Mouse (Mus musculus): ENCODE measurements around the gene Ttc28. TPM values are rescaled to one million over a fixed set of nuclear protein-coding genes. Genes with fewer than 3 reads are reported as not detected.

Ttc28 gene
- total RNA-seq, 2 experiments from 2014 or later = 17.9 to 18.4 TPM

DNA sequence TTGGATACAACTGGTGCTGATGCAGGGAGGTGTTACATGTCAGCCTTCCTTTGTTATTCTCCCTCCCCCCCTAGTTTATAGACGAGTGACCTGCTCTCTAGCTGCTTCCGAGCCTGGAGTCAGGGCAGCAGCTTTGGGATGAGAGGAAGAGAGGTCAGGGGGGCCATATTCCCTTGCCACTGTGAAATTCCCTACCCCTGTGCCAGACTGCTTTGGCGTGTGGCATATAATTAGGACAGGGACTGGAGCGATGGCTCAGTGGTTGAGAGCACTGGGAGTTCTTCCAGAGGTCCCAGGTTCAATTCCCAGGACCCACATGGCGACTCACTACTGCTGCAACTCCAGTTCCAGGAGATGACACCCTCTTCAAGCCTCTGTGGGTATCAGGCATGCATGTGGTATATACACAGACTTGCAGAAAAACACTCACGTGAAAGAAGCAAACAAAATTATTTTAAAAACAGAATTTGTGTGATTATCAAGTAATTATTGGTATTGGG is 180.7 kb downstream of the Ttc28 start:
- no peak for DNase-seq

GRCm38 (mm10) chr5:111063155-111063554 is 183.6 kb downstream of the Ttc28 start:
- intact Hi-C loops (cut with DNase I; ENCODE audit: low total_unique reads) = no loop called here
- no peak for DNase-seq

More for the DNA sequence above, 180.7 kb downstream of the Ttc28 start:
- intact Hi-C loops (cut with DNase I; ENCODE audit: low total_unique reads) = no loop called here

DNA sequence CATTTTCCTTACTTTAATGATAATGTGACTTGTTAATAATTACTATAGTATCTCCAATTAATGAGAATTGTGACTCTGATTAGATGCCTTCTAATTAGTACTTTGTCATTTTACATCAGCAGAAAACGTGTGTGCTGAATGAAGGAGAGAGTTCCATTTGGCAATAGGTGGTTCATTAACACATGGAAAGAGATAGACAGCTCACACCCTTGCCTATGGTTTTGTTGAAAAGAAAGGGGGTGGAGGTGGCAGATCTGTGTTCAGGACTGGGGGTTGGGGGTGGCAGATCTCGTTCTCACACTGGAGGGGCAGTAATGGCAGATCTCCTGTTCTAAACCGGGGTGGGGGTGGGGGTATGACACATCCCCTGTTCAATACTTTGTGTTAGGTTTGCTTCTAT is 184.4 kb downstream of the Ttc28 start:
- intact Hi-C loops (cut with DNase I; ENCODE audit: low total_unique reads) = no loop called here
- no peak for DNase-seq

DNA sequence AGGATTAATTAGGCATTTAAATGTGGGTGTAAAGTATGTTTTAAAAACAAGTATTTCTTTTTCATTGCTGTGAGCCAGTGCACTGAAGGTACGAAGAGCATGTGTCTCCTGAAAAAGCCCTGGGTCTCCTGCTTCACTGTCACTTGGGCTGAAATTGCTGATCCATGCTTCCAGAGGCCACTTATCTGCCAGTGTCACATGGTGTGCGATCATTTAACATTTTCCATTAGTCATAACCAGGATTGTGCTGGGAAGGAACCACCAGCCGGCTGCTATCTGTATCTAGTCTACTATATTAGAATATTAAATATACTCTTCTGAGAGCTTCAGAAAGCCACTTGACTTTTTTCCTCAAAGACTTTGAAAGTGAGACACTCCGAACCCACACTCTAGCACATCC is 186.2 kb downstream of the Ttc28 start:
- no peak for DNase-seq
- intact Hi-C loops (cut with DNase I; ENCODE audit: low total_unique reads) = no loop called here

DNA sequence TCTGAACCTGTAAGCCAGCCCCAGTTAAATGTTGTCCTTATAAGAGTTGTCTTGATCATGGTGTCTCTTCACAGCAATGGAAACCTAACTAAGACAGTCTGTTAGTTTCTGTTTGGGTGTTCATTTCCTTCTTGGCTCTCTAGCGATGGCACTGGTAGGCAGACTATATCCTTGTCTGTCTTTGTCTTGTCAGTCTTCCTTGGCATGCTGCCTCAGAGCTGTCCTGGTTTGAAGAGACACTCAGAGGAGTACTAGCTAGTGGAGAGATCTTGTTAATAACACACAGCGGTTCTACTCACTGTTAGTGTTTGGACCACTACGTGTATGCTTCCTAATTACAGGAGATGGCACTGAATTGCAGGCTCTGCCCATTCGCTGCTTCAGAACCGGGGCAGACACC is 189.9 kb downstream of the Ttc28 start:
- intact Hi-C loops (cut with DNase I; ENCODE audit: low total_unique reads) = no loop called here

DNA sequence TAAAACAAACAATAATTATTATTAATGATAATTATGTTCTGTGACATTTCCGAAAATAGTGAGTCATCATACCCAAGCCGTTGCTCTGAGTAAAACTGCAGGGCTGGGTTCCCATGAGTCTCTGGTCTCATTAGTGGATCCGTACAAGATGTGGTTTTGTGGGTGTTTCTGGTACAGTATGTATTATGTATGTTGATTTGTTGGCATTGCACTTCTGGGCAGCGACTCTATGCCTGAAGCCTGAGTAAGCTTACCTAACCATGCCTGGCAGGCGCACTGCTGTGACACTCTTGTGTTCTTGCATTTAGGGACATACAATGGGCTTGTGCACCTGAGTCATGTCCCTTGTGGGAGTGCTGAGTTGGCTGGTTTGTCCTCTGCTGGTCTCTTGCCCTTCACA is 190.3 kb downstream of the Ttc28 start:
- intact Hi-C loops (cut with DNase I; ENCODE audit: low total_unique reads) = no loop called here
- no peak for DNase-seq

More for the DNA sequence above, 189.9 kb downstream of the Ttc28 start:
- DNase-seq = no peak

GRCm38 (mm10) chr5:111070361-111070760 is 190.8 kb downstream of the Ttc28 start:
- intact Hi-C loops (cut with DNase I; ENCODE audit: low total_unique reads) = no loop called here
- DNase-seq = no peak

DNA sequence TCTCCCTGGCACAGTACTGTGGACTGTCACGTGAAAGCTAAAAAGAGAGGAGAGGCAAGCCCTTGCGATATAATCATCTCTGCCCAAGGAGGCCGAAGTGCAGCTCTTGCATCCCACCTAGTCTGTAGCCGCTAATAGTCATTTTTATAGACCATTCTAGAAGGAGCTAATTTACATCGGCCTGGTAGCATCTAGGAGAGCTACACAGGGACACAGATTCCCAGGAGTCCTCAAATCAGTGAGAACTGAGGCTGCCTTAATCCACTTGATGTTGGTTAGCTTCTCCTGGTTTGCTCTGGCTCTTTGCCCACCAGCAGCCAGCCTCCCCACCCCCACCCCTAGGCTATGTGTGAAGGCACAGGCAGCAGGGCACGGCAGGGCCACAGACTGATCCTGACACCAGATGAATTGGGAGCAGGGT is 193.7 kb downstream of the Ttc28 start:
- no peak for DNase-seq
- intact Hi-C loops (cut with DNase I; ENCODE audit: low total_unique reads) = no loop called here

GRCm38 (mm10) chr5:111074050-111074449 is 194.4 kb downstream of the Ttc28 start:
- intact Hi-C loops (cut with DNase I; ENCODE audit: low total_unique reads) = no loop called here
- no peak for DNase-seq

DNA sequence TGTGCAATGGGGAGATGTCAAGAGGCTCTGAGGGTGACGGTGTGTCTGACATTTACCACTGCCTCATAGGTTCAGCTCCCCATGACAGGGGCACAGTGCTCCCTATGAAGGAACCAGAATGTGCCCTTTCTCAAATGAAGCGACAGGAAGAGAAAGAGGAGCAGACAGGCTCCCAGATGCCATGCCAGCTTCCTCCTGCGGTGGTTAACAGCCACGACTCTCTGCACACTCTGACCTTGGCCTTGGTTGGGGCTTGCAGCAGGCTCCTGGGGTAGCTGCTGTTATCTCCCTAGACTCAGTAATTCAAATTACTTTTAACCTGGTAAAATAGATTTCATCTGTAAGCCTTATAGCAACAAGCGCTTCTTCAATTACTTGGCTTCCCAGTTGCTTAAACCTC is 196.2 kb downstream of the Ttc28 start:
- intact Hi-C loops (cut with DNase I; ENCODE audit: low total_unique reads) = no loop called here
- no peak for DNase-seq

DNA sequence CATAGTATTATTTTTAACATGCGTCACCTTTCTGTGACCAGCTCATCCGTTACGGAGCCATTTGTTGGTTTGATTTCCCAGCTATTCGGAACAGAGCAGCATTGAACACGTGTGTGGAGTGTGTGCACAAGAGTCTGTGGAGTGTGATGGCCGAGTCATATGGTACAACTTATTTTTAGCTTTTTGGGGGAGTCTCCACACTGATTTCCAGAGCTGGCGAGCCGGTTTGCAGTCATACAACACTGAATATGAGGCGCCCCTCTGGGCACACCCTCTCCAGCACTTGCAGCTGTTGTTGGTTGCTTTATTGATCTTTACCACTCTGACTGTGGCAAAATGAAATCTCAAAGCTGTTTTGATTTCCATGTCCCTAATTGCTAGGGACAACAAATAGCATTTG is 197.7 kb downstream of the Ttc28 start:
- no peak for DNase-seq
- intact Hi-C loops (cut with DNase I; ENCODE audit: low total_unique reads) = no loop called here

DNA sequence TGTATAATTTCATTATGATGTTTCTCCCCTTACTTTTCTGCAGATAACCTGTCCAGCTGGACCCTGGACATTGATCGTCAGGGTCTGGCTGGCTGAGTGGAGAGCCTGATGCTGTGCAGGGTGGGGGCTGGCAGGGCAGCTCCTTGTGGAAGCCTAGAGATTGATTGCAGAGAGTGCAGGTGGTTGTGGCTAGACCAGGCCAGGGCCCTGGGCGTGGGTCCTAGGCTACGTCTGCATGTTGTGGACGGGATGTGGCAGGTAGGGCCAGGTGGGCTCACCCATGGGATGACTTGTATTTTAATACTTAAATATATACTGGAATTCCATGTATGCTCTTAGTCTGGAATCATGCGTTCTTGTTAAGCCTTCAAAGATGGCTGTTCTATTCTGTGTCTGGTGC is 201.0 kb downstream of the Ttc28 start:
- no peak for DNase-seq
- intact Hi-C loops (cut with DNase I; ENCODE audit: low total_unique reads) = no loop called here

- no peak for DNase-seq
- intact Hi-C loops (cut with DNase I; ENCODE audit: low total_unique reads) = no loop called here
Observed at GRCm38 (mm10) chr5:111085849-111086248, 206.2 kb downstream of the Ttc28 start.

- intact Hi-C loops (cut with DNase I; ENCODE audit: low total_unique reads) = no loop called here
- DNase-seq = no peak
Observed at GRCm38 (mm10) chr5:111096750-111097149, 217.1 kb downstream of the Ttc28 start.

- intact Hi-C loops (cut with DNase I; ENCODE audit: low total_unique reads) = no loop called here
- DNase-seq = no peak
Observed at GRCm38 (mm10) chr5:111097233-111098160, 217.9 kb downstream of the Ttc28 start.

- intact Hi-C loops (cut with DNase I; ENCODE audit: low total_unique reads) = no loop called here
- no peak for DNase-seq
Observed at GRCm38 (mm10) chr5:111098516-111099274, 219.1 kb downstream of the Ttc28 start.

- intact Hi-C loops (cut with DNase I; ENCODE audit: low total_unique reads) = no loop called here
- DNase-seq = no peak
Observed at GRCm38 (mm10) chr5:111100585-111100984, 221.0 kb downstream of the Ttc28 start.

- intact Hi-C loops (cut with DNase I; ENCODE audit: low total_unique reads) = no loop called here
- no peak for DNase-seq
Observed at GRCm38 (mm10) chr5:111101383-111101932, 221.9 kb downstream of the Ttc28 start.

- no peak for DNase-seq
- intact Hi-C loops (cut with DNase I; ENCODE audit: low total_unique reads) = no loop called here
Observed at GRCm38 (mm10) chr5:111104801-111105200, 225.2 kb downstream of the Ttc28 start.

- intact Hi-C loops (cut with DNase I; ENCODE audit: low total_unique reads) = no loop called here
- no peak for DNase-seq
Observed at GRCm38 (mm10) chr5:111111378-111111777, 231.8 kb downstream of the Ttc28 start.
